Mouse (Mus musculus) heart, embryonic 11.5 days (tissue): Measurements from ENCODE around the gene Slc12a8. TPM values are rescaled to one million over a fixed set of nuclear protein-coding genes. Genes with fewer than 3 reads are reported as not detected.

Source experiments
- ATAC-seq: fragments of 200-750 bp; cut with Nextera tagmentation; replicated peaks from 2 replicates; pipeline ENCODE4 v1.8.0; 2017; ENCODE audit warnings: moderate library complexity; ENCODE audit not compliant: insufficient number of reproducible peaks, low FRiP score, low TSS enrichment
- H3K27ac ChIP-seq: fragments of 300-500 bp; sonication (generic); 2 replicates; pipeline ENCODE4 v1.5.1; 2014; ENCODE audit warnings: mild to moderate bottlenecking, low read depth, low read length
- H3K27me3 ChIP-seq: fragments of 300-500 bp; sonication (generic); 2 replicates; pipeline ENCODE4 v1.6.1; 2014; ENCODE audit warnings: mild to moderate bottlenecking, low read length, mixed read lengths; ENCODE audit not compliant: control insufficient read depth, insufficient read depth
- H3K36me3 ChIP-seq: fragments of 300-500 bp; sonication (generic); 2 replicates; pipeline ENCODE4 v1.6.1; 2014; ENCODE audit warnings: mild to moderate bottlenecking, low read length, moderate library complexity, mixed read lengths; ENCODE audit not compliant: control insufficient read depth, insufficient read depth
- H3K4me1 ChIP-seq: fragments of 300-500 bp; sonication (generic); 2 replicates; pipeline ENCODE4 v1.6.1; 2014; ENCODE audit warnings: low read length; ENCODE audit not compliant: control insufficient read depth, insufficient read depth
- H3K4me2 ChIP-seq: fragments of 300-500 bp; sonication (generic); 2 replicates; pipeline ENCODE4 v1.6.1; 2014; ENCODE audit warnings: mild to moderate bottlenecking, moderate library complexity
- H3K4me3 ChIP-seq: fragments of 300-500 bp; sonication (generic); 2 replicates; pipeline ENCODE4 v1.5.1; 2014; ENCODE audit warnings: low read depth, low read length
- H3K9ac ChIP-seq: fragments of 300-500 bp; sonication (generic); 2 replicates; pipeline ENCODE4 v1.6.1; 2014; ENCODE audit warnings: mild to moderate bottlenecking, low read depth, low read length, moderate library complexity
- H3K9me3 ChIP-seq: fragments of 300-500 bp; sonication (generic); replicated peaks from 2 replicates; pipeline ENCODE4 v1.6.1; 2016; ENCODE audit warnings: low read length; ENCODE audit not compliant: control insufficient read depth
- WGBS: fragments of 180-500 bp; shearing (Covaris S2); extraction: QIAGEN DNeasy Blood & Tissue Kit; methylation state at CpG from one replicate; pipeline ENCODE4 v1.1.7; 2014; ENCODE audit not compliant: insufficient replicate concordance; 5-methylcytosine and 5-hydroxymethylcytosine counted together
- polyA plus RNA-seq: library from polyadenylated mRNA; unstranded; fragments of >200 nt; fragmentation: Nextera tagmentation; extraction: Ambion mirVana; gene quantifications from 2 replicates; pipeline ENCODE4 v1.2.1, GENCODE M21; 2014

Slc12a8 gene
- polyA plus RNA-seq, 1 experiment from 2014 or later = 2.0 TPM

DNA sequence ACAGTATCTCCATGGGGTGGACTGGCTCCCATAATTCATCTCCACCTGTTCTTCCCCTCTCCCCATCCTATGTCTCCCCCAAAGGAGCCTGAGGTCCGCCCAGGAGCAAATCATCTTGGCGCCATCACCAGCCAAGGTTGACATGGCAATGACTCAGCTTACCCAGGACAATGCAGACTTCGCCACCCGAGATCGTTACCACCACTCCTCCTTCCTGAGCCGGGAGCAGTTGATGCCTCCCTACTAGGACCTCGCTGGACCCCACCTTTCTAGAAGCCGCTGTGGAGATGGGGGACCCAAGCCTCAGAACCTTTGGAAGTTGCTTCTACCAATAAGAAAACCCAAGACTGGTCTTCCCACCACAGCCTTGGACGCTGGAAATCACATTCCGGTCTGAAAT is 145.7 kb downstream of the Slc12a8 start:
- H3K4me2 ChIP-seq = no peak overlapping the region
- 90% methylated on average over 10 of the region's 10 CpGs for WGBS
- no peak for ATAC-seq
- H3K4me1 ChIP-seq = no peaks in the 10 kb centered on the region; the same call in 1 of the 2 replicates
- no peaks in the 10 kb centered on the region for H3K27me3 ChIP-seq
- H3K27ac ChIP-seq = no peak overlapping the region
- no peaks in the 10 kb centered on the region for H3K9me3 ChIP-seq
- H3K36me3 ChIP-seq = no peaks in the 10 kb centered on the region
- H3K9ac ChIP-seq = no peak overlapping the region
- no peak overlapping the region for H3K4me3 ChIP-seq

DNA sequence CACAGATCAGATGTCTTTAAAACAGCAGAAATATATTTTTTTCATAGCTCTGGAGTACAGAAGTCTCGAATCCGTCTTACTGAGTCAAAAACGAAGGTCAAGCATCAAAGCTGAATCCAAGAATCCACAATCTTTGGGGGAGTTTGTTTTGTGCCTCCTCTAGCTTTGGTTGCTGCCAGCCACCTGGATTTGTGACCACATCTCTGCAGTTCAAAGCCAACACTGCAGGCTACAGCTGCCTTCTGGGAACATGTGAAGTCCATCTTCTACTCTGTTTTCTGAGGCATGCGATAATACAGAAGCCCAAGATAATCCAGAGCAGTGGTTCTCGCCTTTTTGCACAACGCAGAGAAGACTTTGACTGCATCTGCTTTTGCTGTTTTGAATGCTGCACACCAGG is 149.1 kb downstream of the Slc12a8 start:
- ATAC-seq = no peak
- no peaks in the 10 kb centered on the region for H3K9me3 ChIP-seq
- no peaks in the 10 kb centered on the region for H3K36me3 ChIP-seq
- no peak overlapping the region for H3K4me3 ChIP-seq
- H3K4me1 ChIP-seq = no peaks in the 10 kb centered on the region
- H3K27ac ChIP-seq = no peak overlapping the region
- no peak overlapping the region for H3K9ac ChIP-seq
- no peaks in the 10 kb centered on the region for H3K27me3 ChIP-seq
- H3K4me2 ChIP-seq = no peak overlapping the region
- WGBS = 75% methylated on average over 6 of the region's 6 CpGs

DNA sequence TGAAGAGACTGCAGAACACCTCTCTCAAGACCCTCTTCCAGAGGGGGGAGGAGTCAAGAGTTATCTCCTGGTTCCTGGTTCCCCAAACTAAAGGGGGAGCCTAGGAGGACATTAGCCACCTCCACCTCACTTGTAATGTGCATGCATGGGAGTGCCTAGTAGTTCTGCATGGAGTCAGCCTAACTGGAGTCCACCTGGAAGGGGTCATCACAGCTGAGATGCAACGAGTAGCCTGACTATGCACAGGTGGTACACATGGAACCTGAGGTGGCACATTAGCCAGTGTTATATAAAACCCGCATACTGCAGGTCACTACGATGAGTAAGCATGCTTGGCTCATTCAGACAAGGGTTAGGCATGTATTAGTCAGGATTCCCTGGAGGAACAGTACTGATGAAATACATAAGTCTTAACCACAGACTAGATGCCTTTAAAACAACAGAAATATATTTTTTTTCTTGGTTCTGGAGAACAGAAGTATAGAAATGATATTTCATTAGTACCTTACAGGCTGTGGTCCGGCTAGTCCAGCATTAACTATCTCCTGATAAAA is 149.9 kb downstream of the Slc12a8 start:
- H3K9ac ChIP-seq = no peak overlapping the region
- H3K4me2 ChIP-seq = no peak overlapping the region
- no peaks in the 10 kb centered on the region for H3K27me3 ChIP-seq
- no peak overlapping the region for H3K4me3 ChIP-seq
- H3K9me3 ChIP-seq = no peaks in the 10 kb centered on the region
- WGBS = 80% methylated on average over 4 of the region's 4 CpGs
- H3K4me1 ChIP-seq = no peaks in the 10 kb centered on the region
- H3K27ac ChIP-seq = no peak overlapping the region
- no peak for ATAC-seq
- H3K36me3 ChIP-seq = no peaks in the 10 kb centered on the region

DNA sequence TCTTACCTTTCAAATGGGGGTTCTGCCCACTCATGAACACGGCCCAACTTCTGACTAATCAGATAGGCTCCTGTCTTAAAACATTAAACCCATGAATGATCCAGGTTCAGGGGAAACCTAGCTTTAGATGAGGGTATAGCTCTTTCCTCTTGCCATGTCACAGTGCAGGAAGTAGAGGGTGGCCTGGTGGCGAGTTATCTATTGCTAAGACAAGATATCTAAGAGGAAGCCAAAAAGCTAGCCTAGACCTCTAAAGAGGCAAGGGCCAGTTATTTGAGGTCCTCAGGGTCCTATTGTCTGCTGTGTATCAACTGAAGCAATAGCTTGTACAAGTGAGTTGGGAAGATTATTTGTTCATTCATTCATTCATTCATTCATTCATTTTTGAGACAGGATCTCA is 151.3 kb downstream of the Slc12a8 start:
- 56% methylated on average over 2 of the region's 2 CpGs for WGBS
- Histone ChIP-seq H3K4me3 (no peak overlapping the region), H3K36me3 (no peaks in the 10 kb centered on the region), H3K27ac (no peak overlapping the region), H3K27me3 (no peaks in the 10 kb centered on the region), H3K9ac (no peak overlapping the region), H3K9me3 (no peaks in the 10 kb centered on the region), H3K4me1 (no peaks in the 10 kb centered on the region), H3K4me2 (no peak overlapping the region)
- ATAC-seq = no peak

DNA sequence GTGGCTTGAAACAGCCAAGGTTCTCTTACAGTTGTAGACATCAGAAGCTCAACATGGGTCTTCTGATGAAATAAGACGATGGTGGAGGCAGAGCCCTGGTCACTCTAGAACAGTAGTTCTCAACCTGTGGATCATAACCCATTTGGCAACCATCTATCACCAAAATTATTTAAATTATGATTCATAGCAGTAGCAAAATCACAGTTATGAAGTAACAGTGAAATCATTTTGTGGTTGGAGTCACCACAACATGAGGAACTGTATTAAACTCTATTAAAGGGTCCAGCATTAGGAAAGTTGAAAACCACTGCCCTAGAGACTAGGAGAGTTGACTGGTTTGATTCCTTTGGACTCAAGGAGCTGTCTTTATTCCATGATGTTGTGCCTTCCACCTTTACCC is 151.9 kb downstream of the Slc12a8 start:
- no peak overlapping the region for H3K4me3 ChIP-seq
- no peak overlapping the region for H3K4me2 ChIP-seq
- H3K4me1 ChIP-seq = no peaks in the 10 kb centered on the region
- H3K9me3 ChIP-seq = no peaks in the 10 kb centered on the region
- H3K36me3 ChIP-seq = no peaks in the 10 kb centered on the region
- no peak overlapping the region for H3K27ac ChIP-seq
- no peak overlapping the region for H3K9ac ChIP-seq
- WGBS = 77% methylated on average over 1 of the region's 1 CpGs
- H3K27me3 ChIP-seq = no peaks in the 10 kb centered on the region
- no peak for ATAC-seq

DNA sequence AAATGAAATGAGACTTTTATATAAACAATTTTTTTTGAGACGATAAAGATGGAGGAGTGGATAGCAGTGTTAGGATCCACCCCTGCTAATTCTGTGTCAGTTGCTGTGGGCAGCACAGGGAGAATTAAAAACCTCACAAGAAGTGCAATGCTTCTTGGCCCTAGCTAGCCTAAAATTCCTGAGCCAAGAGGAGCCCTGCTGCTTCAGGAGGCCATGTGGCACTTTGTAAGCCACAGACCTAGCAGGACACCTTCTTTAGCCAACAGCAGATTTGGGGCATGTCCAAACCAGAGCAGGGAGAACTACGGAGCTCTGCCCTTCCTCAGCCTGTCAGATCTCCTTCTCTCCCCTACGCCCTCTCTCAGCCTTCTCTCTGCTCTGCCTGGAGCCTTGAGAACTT is 153.2 kb downstream of the Slc12a8 start:
- Histone ChIP-seq H3K27me3 (no peaks in the 10 kb centered on the region), H3K9ac (no peak overlapping the region), H3K9me3 (no peaks in the 10 kb centered on the region), H3K27ac (no peak overlapping the region), H3K4me1 (peaks cover under 1% of the 10 kb centered on the region; the same call in 1 of the 2 replicates), H3K4me2 (no peak overlapping the region), H3K4me3 (no peak overlapping the region), H3K36me3 (no peaks in the 10 kb centered on the region)
- no peak for ATAC-seq
- WGBS = 41% methylated on average over 3 of the region's 3 CpGs

DNA sequence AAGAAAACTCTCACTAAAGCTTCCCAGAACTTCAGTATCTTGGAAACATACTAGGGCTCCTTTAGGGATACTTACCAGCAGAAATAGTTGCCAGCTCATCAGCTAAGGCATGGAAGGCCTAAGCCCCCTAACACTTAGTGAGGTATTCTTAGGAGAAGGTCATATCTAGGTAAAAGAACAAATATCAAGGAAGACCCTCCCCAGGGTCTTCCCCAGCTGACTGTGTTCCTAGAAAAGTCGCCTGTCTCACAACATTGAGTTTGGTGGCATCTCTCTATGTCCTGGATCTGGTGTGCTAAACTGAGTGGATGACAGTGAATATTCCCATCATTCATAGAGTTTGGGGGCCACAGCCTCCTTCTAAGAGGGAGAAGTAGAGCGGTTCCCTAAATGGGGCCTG is 153.8 kb downstream of the Slc12a8 start:
- Histone ChIP-seq H3K27me3 (no peaks in the 10 kb centered on the region), H3K9ac (no peak overlapping the region), H3K4me1 (peaks cover 6% of the 10 kb centered on the region; the same call in 1 of the 2 replicates), H3K27ac (no peak overlapping the region), H3K36me3 (no peaks in the 10 kb centered on the region), H3K4me3 (no peak overlapping the region), H3K4me2 (no peak overlapping the region), H3K9me3 (no peaks in the 10 kb centered on the region)
- 79% methylated on average over 2 of the region's 2 CpGs for WGBS
- ATAC-seq = no peak

GRCm38 (mm10) chr16:33672188-33672587 is 155.1 kb downstream of the Slc12a8 start:
- Histone ChIP-seq H3K9me3 (no peaks in the 10 kb centered on the region), H3K4me3 (no peak overlapping the region), H3K4me1 (peaks cover 15% of the 10 kb centered on the region), H3K27me3 (no peaks in the 10 kb centered on the region), H3K4me2 (no peak overlapping the region), H3K9ac (no peak overlapping the region), H3K36me3 (no peaks in the 10 kb centered on the region), H3K27ac (no peak overlapping the region)
- 89% methylated on average over 4 of the region's 4 CpGs for WGBS
- no peak for ATAC-seq

DNA sequence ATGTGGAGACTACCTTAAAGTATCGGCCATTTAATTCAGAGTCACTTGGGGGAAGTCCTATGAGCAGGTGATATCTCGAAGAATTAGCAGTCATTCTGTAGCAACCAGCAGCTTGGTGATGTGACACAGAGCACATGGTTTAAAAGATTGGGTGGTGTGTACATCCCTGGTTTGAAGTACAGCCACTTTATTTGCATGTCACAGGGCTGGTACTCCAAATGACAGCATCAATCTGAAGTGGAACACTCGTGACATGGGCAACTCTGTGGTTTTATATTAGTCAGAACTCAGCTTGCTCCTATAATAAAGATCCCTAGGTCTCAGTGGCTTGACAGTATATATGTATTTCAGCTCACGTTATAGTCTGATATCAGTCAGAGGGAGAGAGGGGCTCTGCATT is 155.5 kb downstream of the Slc12a8 start:
- peaks cover 15% of the 10 kb centered on the region for H3K4me1 ChIP-seq
- no peak overlapping the region for H3K4me3 ChIP-seq
- 73% methylated on average over 4 of the region's 4 CpGs for WGBS
- ATAC-seq = no peak
- H3K9me3 ChIP-seq = no peaks in the 10 kb centered on the region
- no peak overlapping the region for H3K9ac ChIP-seq
- H3K36me3 ChIP-seq = no peaks in the 10 kb centered on the region
- H3K4me2 ChIP-seq = no peak overlapping the region
- no peak overlapping the region for H3K27ac ChIP-seq
- H3K27me3 ChIP-seq = no peaks in the 10 kb centered on the region
